Mouse (Mus musculus): ENCODE measurements around the gene Timm50. TPM values are rescaled to one million over a fixed set of nuclear protein-coding genes. Genes with fewer than 3 reads are reported as not detected.

The Timm50 gene
- total RNA-seq, 4 experiments from 2014 or later, result 68.5 to 83.7 (median 71.2) TPM

- DNase-seq, result peak; percentile 40
Measured at GRCm38 (mm10) chr7:28268042-28268531, 43.8 kb downstream of the Timm50 start.

- peak; percentile 75 for DNase-seq
Measured at GRCm38 (mm10) chr7:28267129-28268041, 44.5 kb downstream of the Timm50 start, which contains the start of gene Eid2. Eid2 (plus strand) TSS chr7:28267881.

DNA sequence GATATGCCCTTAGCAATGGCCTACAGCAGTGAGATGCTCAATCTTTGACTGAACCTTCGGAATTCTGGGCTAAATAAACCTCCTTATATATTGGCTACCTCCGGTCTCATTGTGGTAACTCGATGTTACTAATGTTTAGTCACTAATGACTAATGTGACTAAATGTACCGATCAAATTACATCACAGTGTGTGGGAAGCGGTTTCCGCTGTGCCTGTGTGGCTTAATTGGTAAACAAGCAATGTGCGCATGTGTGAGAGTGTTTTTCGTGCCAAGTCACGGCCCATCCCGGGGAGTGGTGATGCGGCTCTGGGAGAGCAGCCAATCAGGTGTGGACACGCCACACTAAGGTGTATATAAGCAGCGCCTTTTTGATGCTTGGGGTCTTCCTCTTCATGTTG lies 46.5 kb downstream of the Timm50 start:
- DNase-seq, result no peak

DNA sequence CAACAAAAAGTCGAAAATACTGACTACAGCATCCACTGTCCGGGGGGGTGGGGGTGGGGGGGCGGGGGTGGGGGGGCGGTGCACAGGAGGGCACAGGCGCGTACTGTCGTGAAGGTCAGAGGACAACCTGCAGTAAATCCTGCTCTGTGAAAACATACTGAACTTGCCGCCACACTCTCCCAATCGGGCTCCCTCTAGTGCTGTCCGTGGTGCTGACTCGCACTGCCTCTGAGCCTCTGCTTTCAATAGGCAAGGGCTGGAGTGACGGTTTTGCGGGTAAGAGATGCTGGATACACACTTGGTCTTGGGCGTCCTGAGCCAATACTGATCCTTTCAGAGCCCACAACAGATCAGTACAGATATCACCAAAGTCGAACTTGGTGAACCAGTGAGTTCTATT lies 48.1 kb downstream of the Timm50 start:
- peak; percentile 42 for DNase-seq

DNA sequence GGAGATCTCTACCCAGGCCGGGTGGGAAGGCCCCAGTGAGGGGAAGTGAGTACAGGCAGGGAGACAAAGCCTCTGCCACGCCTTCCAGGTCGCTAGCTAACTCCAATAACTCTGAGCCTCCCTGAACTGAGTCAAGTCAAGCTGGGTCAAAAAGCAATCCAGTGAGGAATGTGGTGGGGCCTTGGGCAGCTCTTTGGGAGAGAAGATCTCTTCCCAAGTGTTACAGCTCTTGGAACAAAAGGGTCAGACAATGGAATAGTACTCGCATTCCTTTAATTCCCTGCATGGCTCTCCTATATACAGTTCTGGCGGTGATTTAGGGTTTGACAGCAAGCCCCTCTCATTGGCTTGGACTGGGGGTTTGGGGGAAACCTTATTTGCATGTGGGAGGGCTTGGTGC lies 49.0 kb downstream of the Timm50 start:
- no peak for DNase-seq

Other genes starting within 250 kb of the Timm50 start
- gene Fcgbp, start 240.8 kb downstream of the Timm50 start, total RNA-seq (2022), result not detected
- gene 9530053A07Rik, start 182.6 kb downstream of the Timm50 start, total RNA-seq (2022), result not detected
- gene Fbl, start 142.4 kb downstream of the Timm50 start, total RNA-seq (2022), result 100 to 1,000 TPM in 1 of 4 experiments, 10 to 100 TPM in 3; 80.8 to 102 (median 88.7) TPM
- 10 to 100 TPM; 29.4 to 35.8 (median 34.7) TPM for gene Dyrk1b, start 132.6 kb downstream of the Timm50 start, total RNA-seq (2022)
- gene Eid2, start 44.2 kb downstream of the Timm50 start, total RNA-seq (2022), result 10 to 100 TPM; 22.6 to 28.2 (median 24.6) TPM
- 10 to 100 TPM; 17.2 to 19.9 (median 18.7) TPM for gene Eid2b, start 34.3 kb downstream of the Timm50 start, total RNA-seq (2022)
- under 1 TPM in 1 of 4 experiments, not detected in 3; 0.28 TPM for gene Selenov, start 20.9 kb downstream of the Timm50 start, total RNA-seq (2022)
- under 1 TPM; 0.14 to 0.62 (median 0.40) TPM for gene Dll3, start 9.8 kb downstream of the Timm50 start, total RNA-seq (2022)
- gene Supt5, start 26.7 kb upstream of the Timm50 start, total RNA-seq (2022), result 100 to 1,000 TPM; 135 to 251 (median 169) TPM
- 1,000 to 10,000 TPM in 3 of 4 experiments, 100 to 1,000 TPM in 1; 948 to 1,196 (median 1,106) TPM for gene Rps16, start 38.6 kb upstream of the Timm50 start, total RNA-seq (2022)
- 10 to 100 TPM; 13.6 to 28.9 (median 20.9) TPM for gene Plekhg2, start 60.5 kb upstream of the Timm50 start, total RNA-seq (2022)
- 10 to 100 TPM; 12.8 to 33.6 (median 21.5) TPM for gene Zfp36, start 68.2 kb upstream of the Timm50 start, total RNA-seq (2022)
- 10 to 100 TPM; 24.5 to 44.1 (median 29.5) TPM for gene Med29, start 80.6 kb upstream of the Timm50 start, total RNA-seq (2022)
- gene Paf1, start 80.9 kb upstream of the Timm50 start, total RNA-seq (2022), result 100 to 1,000 TPM in 1 of 4 experiments, 10 to 100 TPM in 3; 61.6 to 102 (median 87.9) TPM
- 10 to 100 TPM in 2 of 4 experiments, 1 to 10 TPM in 2; 7.5 to 13.5 (median 11.3) TPM for gene Gmfg, start 125.4 kb upstream of the Timm50 start, total RNA-seq (2022)
- 10 to 100 TPM; 19.3 to 27.7 (median 24.5) TPM for gene Lrfn1, start 139.9 kb upstream of the Timm50 start, total RNA-seq (2022)
- gene Ifnl2, start 198.4 kb upstream of the Timm50 start, total RNA-seq (2022), result under 1 TPM in 1 of 4 experiments, not detected in 3; 0.46 TPM
- gene Ifnl3, start 210.8 kb upstream of the Timm50 start, total RNA-seq (2022), result not detected
- not detected for gene Sycn, start 228.8 kb upstream of the Timm50 start, total RNA-seq (2022)
- gene Nccrp1, start 235.2 kb upstream of the Timm50 start, total RNA-seq (2022), result not detected

All from adrenal gland, adult 8-10 months (tissue).